Mouse (Mus musculus) limb, embryonic 13.5 days (tissue): ENCODE results near the gene Smg1. TPM values are rescaled to one million over a fixed set of nuclear protein-coding genes. Genes with fewer than 3 reads are reported as not detected.

Experiments used
- ATAC-seq: fragments of 200-750 bp; cut with Nextera tagmentation; 2 replicates; pipeline ENCODE4 v1.8.0; 2017; ENCODE audit warnings: low read depth, moderate number of reproducible peaks, moderate TSS enrichment; ENCODE audit not compliant: low FRiP score
- H3K27ac ChIP-seq: fragments of 300-500 bp; sonication (generic); 2 replicates; pipeline ENCODE4 v1.5.1; 2015; ENCODE audit warnings: inconsistent platforms, mild to moderate bottlenecking, moderate library complexity
- H3K27me3 ChIP-seq: fragments of 300-500 bp; sonication (generic); 2 replicates; pipeline ENCODE4 v1.6.1; 2015; ENCODE audit warnings: mild to moderate bottlenecking, inconsistent platforms
- H3K36me3 ChIP-seq: fragments of 300-500 bp; sonication (generic); 2 replicates; pipeline ENCODE4 v1.6.1; 2015; ENCODE audit warnings: inconsistent platforms, mild to moderate bottlenecking, moderate library complexity
- H3K4me1 ChIP-seq: fragments of 300-500 bp; sonication (generic); 2 replicates; pipeline ENCODE4 v1.6.1; 2015; ENCODE audit warnings: inconsistent platforms
- H3K4me2 ChIP-seq: fragments of 300-500 bp; sonication (generic); replicated peaks from 2 replicates; pipeline ENCODE4 v1.6.1; 2015; ENCODE audit warnings: inconsistent platforms, mild to moderate bottlenecking, moderate library complexity
- H3K4me3 ChIP-seq: fragments of 300-500 bp; sonication (generic); 2 replicates; pipeline ENCODE4 v1.5.1; 2015; ENCODE audit warnings: moderate library complexity, mild to moderate bottlenecking, inconsistent platforms
- H3K9ac ChIP-seq: fragments of 300-500 bp; sonication (generic); 2 replicates; pipeline ENCODE4 v1.6.1; 2015; ENCODE audit warnings: mild to moderate bottlenecking, inconsistent platforms
- H3K9me3 ChIP-seq: fragments of 300-500 bp; sonication (generic); 2 replicates; pipeline ENCODE4 v1.6.1; 2016; ENCODE audit warnings: inconsistent platforms
- WGBS: fragments of 180-500 bp; shearing (Covaris S2); methylation state at CpG from one replicate; pipeline ENCODE4 v1.1.7; 2015; 5-methylcytosine and 5-hydroxymethylcytosine counted together
- polyA plus RNA-seq: library from polyadenylated mRNA; unstranded; fragments of >200 nt; fragmentation: Nextera tagmentation; extraction: Ambion mirVana; gene quantifications from 2 replicates; pipeline ENCODE4 v1.2.1, GENCODE M21; 2015

Gene Smg1
- polyA plus RNA-seq, result 20.8 and 21.2 TPM in 2 replicates

GRCm38 (mm10) chr7:118243453-118244385, at the start of gene Smg1:
Smg1 (minus strand) TSS chr7:118243670.
- ATAC-seq, result peak; percentile 96
- Histone ChIP-seq H3K27me3 (no peaks in the 10 kb centered on the region), H3K4me1 (peaks cover 12% of the 10 kb centered on the region), H3K9ac (peak within 1 kb of the TSS; percentile 97), H3K9me3 (no peaks in the 10 kb centered on the region), H3K27ac (peak within 1 kb of the TSS; percentile 92), H3K36me3 (no peaks in the 10 kb centered on the region), H3K4me2 (peak within 1 kb of the TSS; percentile 79), H3K4me3 (peak within 1 kb of the TSS; percentile 85)
- 2% methylated on average over 76 of the region's 79 CpGs for WGBS

DNA sequence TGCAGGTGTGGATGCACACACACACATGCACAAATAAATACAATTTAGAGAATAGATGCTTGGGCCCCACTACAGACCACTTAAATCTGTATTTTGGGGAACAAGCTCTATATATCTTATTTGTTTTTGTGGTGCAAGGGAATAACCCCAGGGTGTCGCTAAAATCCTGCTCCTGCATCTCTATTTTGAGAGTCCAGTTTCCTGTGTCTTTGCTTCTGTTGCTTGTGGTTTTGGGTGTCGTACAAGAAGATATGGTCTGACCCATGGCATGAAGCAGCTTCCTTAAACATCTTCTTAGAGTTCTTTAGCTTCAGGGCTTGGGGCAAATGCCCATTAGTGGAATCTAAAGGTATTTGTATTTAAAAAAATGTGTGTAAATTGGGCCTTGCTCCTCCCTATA, 39.7 kb upstream of the Smg1 start:
- H3K27me3 ChIP-seq, result no peaks in the 10 kb centered on the region
- H3K4me2 ChIP-seq, result no peak overlapping the region
- no peaks in the 10 kb centered on the region for H3K9me3 ChIP-seq
- no peaks in the 10 kb centered on the region for H3K36me3 ChIP-seq
- H3K4me3 ChIP-seq, result no peak overlapping the region
- H3K4me1 ChIP-seq, result no peaks in the 10 kb centered on the region
- WGBS, result 77% methylated on average over 2 of the region's 2 CpGs
- no peak overlapping the region for H3K9ac ChIP-seq
- no peak overlapping the region for H3K27ac ChIP-seq
- no peak for ATAC-seq

GRCm38 (mm10) chr7:118282543-118282942, 39.1 kb upstream of the Smg1 start:
- Histone ChIP-seq H3K9ac (no peak overlapping the region), H3K4me1 (0 out of 2 replicates have a peak, but pooled peaks cover 4% of the 10 kb centered on the region), H3K36me3 (no peaks in the 10 kb centered on the region), H3K4me3 (no peak overlapping the region), H3K4me2 (no peak overlapping the region), H3K27ac (no peak overlapping the region), H3K9me3 (no peaks in the 10 kb centered on the region), H3K27me3 (no peaks in the 10 kb centered on the region)
- WGBS, result 82% methylated on average over 9 of the region's 9 CpGs
- no peak for ATAC-seq

- H3K9ac ChIP-seq, result no peak overlapping the region
- H3K4me3 ChIP-seq, result no peak overlapping the region
- H3K36me3 ChIP-seq, result no peaks in the 10 kb centered on the region
- H3K9me3 ChIP-seq, result no peaks in the 10 kb centered on the region
- no peak for ATAC-seq
- H3K4me2 ChIP-seq, result no peak overlapping the region
- 71% methylated on average over 3 of the region's 3 CpGs for WGBS
- no peak overlapping the region for H3K27ac ChIP-seq
- peaks cover 7% of the 10 kb centered on the region; the same call in 1 of the 2 replicates for H3K4me1 ChIP-seq
- H3K27me3 ChIP-seq, result no peaks in the 10 kb centered on the region
Observed at GRCm38 (mm10) chr7:118279521-118279920, 36.1 kb upstream of the Smg1 start.

GRCm38 (mm10) chr7:118277335-118277910, 34.0 kb upstream of the Smg1 start:
- ATAC-seq, result no peak
- WGBS, result 43% methylated on average over 11 of the region's 11 CpGs
- no peaks in the 10 kb centered on the region for H3K9me3 ChIP-seq
- peaks cover 7% of the 10 kb centered on the region; the same call in 1 of the 2 replicates for H3K4me1 ChIP-seq
- no peak overlapping the region for H3K27ac ChIP-seq
- no peaks in the 10 kb centered on the region for H3K27me3 ChIP-seq
- H3K4me2 ChIP-seq, result peak overlapping the region; percentile 44
- H3K36me3 ChIP-seq, result no peaks in the 10 kb centered on the region
- no peak overlapping the region for H3K9ac ChIP-seq
- peak overlapping the region; percentile 12 for H3K4me3 ChIP-seq

DNA sequence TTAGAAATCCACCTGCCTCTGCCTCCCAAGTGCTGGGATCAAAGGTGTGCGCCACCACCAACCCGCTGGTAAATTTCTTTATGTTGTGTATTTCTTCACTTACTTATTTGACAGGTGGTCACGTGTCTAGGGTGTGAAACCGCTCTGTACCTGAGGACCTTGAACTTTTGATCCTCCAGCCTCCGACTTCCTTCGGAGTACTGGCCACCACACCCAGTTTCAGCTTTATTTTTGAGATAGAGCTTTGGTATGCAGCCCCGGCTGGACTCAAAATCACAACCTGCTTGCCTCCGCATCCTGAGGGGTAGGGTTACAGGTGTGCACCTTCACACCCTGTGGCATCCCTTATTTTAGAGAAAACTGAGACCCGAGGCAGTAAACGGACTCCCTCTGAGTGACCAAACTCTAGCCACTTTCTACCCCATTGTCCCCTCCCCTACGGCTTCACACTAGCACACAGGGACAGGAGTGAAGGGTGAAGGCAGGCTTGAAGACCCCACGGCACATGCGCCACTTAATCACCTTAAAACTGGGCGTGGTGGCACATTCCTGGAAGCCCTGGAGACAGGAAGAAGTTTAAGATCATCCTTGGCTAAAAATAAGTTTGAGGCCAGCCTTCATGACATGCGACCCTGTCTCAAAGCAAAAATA, 33.3 kb upstream of the Smg1 start:
- 84% methylated on average over 15 of the region's 15 CpGs for WGBS
- no peak overlapping the region; the same call in 1 of the 2 replicates for H3K4me2 ChIP-seq
- H3K27ac ChIP-seq, result no peak overlapping the region
- no peaks in the 10 kb centered on the region for H3K9me3 ChIP-seq
- H3K27me3 ChIP-seq, result no peaks in the 10 kb centered on the region
- peaks cover 7% of the 10 kb centered on the region; the same call in 1 of the 2 replicates for H3K4me1 ChIP-seq
- H3K9ac ChIP-seq, result no peak overlapping the region
- ATAC-seq, result no peak
- no peaks in the 10 kb centered on the region for H3K36me3 ChIP-seq
- H3K4me3 ChIP-seq, result no peak overlapping the region

GRCm38 (mm10) chr7:118275265-118275664, 31.8 kb upstream of the Smg1 start:
- no peaks in the 10 kb centered on the region for H3K36me3 ChIP-seq
- no peak for ATAC-seq
- H3K4me1 ChIP-seq, result peaks cover 7% of the 10 kb centered on the region; the same call in 1 of the 2 replicates
- no peaks in the 10 kb centered on the region for H3K9me3 ChIP-seq
- WGBS, result 73% methylated on average over 6 of the region's 6 CpGs
- no peak overlapping the region for H3K9ac ChIP-seq
- no peak overlapping the region for H3K27ac ChIP-seq
- H3K27me3 ChIP-seq, result no peaks in the 10 kb centered on the region
- H3K4me3 ChIP-seq, result no peak overlapping the region
- no peak overlapping the region for H3K4me2 ChIP-seq

DNA sequence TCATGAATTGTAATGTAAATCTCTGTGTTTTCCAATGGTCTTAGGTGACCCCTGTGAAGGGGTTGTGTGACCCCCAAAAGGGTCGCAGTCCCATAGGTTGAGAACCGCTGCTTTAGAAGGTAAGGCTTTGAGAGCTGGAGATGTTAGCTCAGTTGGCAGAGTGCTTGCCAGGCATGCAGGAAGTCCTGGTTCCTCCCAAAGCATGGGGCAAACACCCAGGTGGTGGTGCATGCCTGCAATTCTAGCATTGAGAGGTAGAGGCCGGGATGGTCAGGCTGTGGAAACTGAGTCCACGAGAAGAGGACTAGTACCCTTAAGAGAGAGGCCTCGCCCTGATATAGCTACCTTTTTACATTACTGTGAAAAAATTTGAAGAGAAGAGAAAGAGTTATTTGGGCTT, 31.4 kb upstream of the Smg1 start:
- no peak overlapping the region for H3K9ac ChIP-seq
- ATAC-seq, result no peak
- 84% methylated on average over 5 of the region's 5 CpGs for WGBS
- H3K27ac ChIP-seq, result no peak overlapping the region
- no peak overlapping the region for H3K4me2 ChIP-seq
- peaks cover 7% of the 10 kb centered on the region; the same call in 1 of the 2 replicates for H3K4me1 ChIP-seq
- no peaks in the 10 kb centered on the region for H3K27me3 ChIP-seq
- no peaks in the 10 kb centered on the region for H3K9me3 ChIP-seq
- H3K4me3 ChIP-seq, result no peak overlapping the region
- no peaks in the 10 kb centered on the region for H3K36me3 ChIP-seq

- H3K36me3 ChIP-seq, result no peaks in the 10 kb centered on the region
- WGBS, result 94% methylated on average over 7 of the region's 7 CpGs
- H3K9ac ChIP-seq, result no peak overlapping the region
- no peak overlapping the region for H3K27ac ChIP-seq
- no peaks in the 10 kb centered on the region for H3K9me3 ChIP-seq
- no peak overlapping the region for H3K4me3 ChIP-seq
- no peak overlapping the region for H3K4me2 ChIP-seq
- ATAC-seq, result no peak
- H3K4me1 ChIP-seq, result peaks cover 7% of the 10 kb centered on the region; the same call in 1 of the 2 replicates
- no peaks in the 10 kb centered on the region for H3K27me3 ChIP-seq
Observed at GRCm38 (mm10) chr7:118274169-118274568, 30.7 kb upstream of the Smg1 start.

GRCm38 (mm10) chr7:118266099-118266498, 22.6 kb upstream of the Smg1 start:
- Histone ChIP-seq H3K4me2 (no peak overlapping the region), H3K27ac (no peak overlapping the region), H3K36me3 (no peaks in the 10 kb centered on the region), H3K4me1 (no peaks in the 10 kb centered on the region), H3K4me3 (no peak overlapping the region), H3K27me3 (no peaks in the 10 kb centered on the region), H3K9ac (no peak overlapping the region), H3K9me3 (no peaks in the 10 kb centered on the region)
- WGBS, result 91% methylated on average over 6 of the region's 6 CpGs
- ATAC-seq, result no peak

DNA sequence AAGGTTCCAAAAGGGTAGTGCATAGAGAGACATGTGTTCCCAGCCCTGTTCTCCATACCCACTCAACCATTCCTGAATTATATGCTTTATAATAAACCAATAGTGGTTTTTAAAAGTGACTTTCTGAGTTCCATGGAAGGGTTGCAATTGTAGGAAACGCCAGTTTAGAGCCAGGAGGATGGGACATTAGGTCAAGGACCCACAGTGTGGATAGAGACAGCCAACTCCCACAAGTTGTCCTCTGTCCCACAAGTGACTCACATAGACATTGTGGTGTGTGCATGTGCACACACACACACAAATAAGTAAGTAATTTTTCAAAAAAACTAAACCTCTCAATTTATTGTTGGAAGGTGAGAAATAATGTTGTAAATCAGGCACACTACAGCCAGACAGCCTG, 20.1 kb upstream of the Smg1 start:
- Histone ChIP-seq H3K4me2 (no peak overlapping the region), H3K9me3 (no peaks in the 10 kb centered on the region), H3K36me3 (no peaks in the 10 kb centered on the region), H3K9ac (no peak overlapping the region), H3K27me3 (no peaks in the 10 kb centered on the region), H3K4me1 (no peaks in the 10 kb centered on the region), H3K27ac (no peak overlapping the region), H3K4me3 (no peak overlapping the region)
- no peak for ATAC-seq
- 50% methylated on average over 1 of the region's 1 CpGs for WGBS

DNA sequence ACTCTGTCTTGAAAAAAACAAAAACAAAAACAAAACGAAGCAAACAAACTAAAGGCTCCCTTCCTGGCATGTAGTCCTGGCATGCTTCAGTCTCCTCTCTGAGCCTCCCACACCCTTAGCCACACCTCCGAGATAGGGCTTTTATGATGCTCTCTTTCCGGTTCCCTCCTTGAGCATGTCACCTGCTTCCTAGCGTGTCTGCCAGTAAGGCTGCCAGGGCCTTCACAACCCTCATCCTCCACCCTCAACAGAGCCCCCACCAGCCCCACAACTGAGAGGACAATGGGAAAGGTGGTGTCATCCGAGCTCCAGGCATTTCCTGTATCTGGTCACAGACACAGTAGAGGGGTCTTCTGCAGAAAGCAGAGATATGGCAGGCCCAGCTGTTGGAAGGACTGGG, 18.9 kb upstream of the Smg1 start:
- Histone ChIP-seq H3K4me3 (no peak overlapping the region), H3K27me3 (no peaks in the 10 kb centered on the region), H3K27ac (no peak overlapping the region), H3K9ac (no peak overlapping the region), H3K4me1 (no peaks in the 10 kb centered on the region), H3K9me3 (no peaks in the 10 kb centered on the region), H3K36me3 (no peaks in the 10 kb centered on the region), H3K4me2 (no peak overlapping the region)
- 56% methylated on average over 5 of the region's 5 CpGs for WGBS
- ATAC-seq, result no peak
